Mouse (Mus musculus) mouse embryonic stem cell (cell line): ENCODE results near the gene Abhd17a.
"Not testable (repeated sequence)": the region's sequence is repeated elsewhere in the genome, so short reads cannot be mapped to it uniquely, and the experiment has no call there.

Source experiments
- in situ Hi-C, 2 experiments: fragments of 300-500 bp; cut with MboI; formaldehyde crosslinking; loops; 1 replicate in 1 of 2; 3 replicates in 1 of 2; pipeline ENCODE4 v1.14.3; 2019 to 2020; ENCODE audit warnings: low sequenced_read_pairs in 2 of 2, low pct_unique_long_range_greater_than_20kb in 1 of 2, mixed read lengths in 1 of 2; ENCODE audit not compliant: unreplicated experiment in 1 of 2

The Abhd17a gene

DNA sequence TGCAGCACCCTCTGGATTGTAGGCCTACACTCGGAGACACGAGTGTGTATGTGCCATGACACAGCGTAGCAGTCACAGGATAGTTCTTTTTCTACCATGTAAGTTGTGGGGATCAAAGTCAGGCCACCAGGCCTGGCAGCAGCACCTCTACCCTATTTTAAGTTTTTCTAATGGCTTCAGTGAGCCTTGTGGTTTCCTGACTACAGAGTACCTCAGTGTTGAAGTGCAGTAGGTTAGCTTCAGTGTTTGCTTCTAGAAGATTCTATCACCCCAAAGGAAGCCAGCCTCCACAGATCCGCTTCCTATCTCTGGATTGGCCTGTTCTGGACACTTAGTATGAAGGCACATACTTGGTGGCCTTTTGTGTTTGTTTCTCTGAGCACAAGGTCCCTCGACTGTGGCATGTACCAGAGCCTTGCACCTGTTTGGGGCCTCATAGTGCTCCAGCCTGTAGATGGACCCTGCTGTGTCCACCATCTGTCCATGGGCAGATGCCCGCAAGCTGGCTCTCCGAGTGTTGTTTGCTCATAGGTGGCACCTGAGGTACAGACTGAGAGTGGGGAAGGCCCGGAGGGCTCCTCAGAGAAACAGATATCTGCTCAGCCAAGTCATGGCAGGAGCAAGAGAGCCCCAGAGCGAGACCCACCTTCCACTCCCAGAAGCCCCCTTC is 20.1 kb upstream of the Abhd17a start:
- in situ Hi-C loops = no loop called here

DNA sequence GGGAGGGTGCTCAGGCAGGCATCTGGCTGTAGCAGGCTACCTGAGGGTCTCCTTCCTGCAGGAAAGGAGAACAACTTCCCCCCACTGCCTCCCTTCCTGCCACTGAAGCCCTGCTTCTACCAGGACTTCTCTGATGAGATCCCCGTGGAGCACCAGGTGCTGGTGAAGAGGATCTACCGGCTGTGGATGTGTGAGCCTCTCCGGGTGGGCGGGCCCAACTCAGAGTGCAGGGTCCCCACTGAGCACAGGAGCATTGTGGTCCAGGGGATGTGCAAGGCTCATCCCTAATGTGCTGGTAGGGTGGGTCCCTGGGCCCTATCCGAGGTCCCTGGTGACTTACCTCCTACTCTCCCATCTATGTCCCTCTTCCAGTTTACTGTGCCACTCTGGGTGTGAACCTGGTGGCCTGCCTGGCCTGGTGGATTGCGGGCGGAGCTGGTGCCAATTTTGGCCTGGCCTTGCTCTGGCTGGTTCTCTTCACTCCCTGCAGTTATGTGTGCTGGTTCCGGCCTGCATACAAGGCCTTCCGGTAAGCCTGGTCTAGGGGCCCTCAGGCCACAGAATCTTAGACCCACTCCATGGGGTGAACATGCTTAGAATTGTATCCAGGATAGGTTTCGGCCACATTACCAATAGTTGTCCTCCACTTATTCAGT is 19.3 kb upstream of the Abhd17a start:
- in situ Hi-C loops = no loop called here

DNA sequence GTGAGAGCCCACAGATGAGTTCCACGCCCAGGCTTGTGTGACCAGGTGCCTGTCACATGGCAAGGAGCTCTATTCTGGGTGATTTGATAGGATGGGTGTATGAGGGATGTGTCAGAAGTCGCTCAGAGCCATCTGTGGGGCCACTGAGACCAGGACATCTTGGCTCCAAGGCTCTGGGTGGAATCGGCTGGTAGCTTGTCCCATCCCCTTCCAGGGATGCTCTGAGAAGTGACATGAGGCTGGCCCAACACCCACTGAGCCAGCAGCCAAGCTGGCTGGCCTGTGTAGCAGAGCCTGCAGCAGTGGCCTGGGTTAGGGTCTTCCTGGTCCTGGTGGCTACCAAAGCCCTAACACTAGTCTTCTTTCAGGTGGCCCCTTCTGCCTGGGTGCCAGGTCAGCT is 18.3 kb upstream of the Abhd17a start:
- in situ Hi-C loops = no loop called here

- in situ Hi-C loops = no loop called here
Observed at GRCm38 (mm10) chr10:80606737-80607350, 16.7 kb upstream of the Abhd17a start.

- in situ Hi-C loops = no loop called here
Observed at GRCm38 (mm10) chr10:80606306-80606705, 16.2 kb upstream of the Abhd17a start.

DNA sequence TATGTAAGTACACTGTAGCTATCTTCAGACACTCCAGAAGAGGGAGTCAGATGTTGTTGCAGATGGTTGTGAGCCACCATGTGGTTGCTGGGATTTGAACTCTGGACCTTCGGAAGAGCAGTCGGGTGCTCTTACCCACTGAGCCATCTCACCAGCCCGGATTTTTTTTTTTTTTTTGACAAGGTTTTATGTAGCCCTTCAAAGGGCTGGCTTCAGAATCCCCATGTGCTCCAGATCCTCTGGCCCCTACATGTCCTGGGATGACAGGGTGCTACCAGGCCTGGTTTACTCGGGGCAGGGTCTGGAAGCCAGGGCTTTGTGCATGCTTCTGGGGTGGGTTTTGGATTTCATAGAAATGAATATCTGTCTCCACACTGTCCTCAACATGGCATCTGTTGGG is 15.6 kb upstream of the Abhd17a start, which contains the start of gene Gm49322:
Gm49322 (plus strand) TSS at position 301 of the 400 bp plus-strand sequence.
- in situ Hi-C loops = not testable (repeated sequence)

DNA sequence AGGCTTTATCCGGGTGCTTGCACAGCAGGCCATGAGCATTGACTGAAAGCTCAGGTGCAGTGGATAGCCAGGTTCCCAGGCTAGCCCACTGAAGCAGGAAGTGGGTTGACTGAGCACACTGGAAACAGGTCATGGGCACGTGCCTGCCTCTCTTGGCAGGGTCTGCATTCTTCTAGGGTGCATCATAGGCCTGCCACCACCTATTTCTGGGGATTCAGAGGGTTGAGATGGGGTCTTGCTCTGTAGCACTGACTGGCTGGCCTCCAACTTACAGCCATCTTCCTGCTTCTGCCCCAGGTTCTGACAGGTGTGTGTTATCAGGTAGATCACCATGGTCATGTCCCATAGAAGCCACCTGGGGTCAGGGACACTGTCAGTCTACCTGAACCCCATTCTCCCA is 14.8 kb upstream of the Abhd17a start:
- in situ Hi-C loops = no loop called here

DNA sequence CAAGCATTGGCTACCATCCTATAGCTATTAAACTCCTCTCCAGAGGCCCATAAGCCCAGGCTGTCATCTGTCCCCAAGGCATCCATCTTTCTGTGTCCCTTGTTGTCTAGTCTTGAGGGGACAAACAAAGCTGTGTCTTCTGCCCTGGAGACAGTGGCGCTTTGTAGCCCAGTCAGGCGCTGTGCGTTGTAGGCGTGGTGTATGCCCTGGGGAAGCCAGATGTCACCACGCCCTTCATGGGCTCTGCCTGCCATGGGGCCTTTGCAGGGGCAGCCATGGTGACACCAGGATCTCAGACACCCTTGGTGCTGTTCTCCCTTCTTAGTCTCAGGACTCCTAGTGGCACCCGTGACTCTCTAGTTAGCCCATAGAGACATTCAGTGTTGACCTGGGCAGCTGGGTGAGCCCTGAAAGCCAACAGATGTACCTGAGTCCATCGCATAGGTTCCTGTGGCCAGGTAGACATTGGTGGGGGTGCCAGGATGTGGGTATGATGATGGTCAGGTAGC is 13.9 kb upstream of the Abhd17a start:
- in situ Hi-C loops = no loop called here

- in situ Hi-C loops = no loop called here
Observed at GRCm38 (mm10) chr10:80603364-80603763, 13.2 kb upstream of the Abhd17a start.

DNA sequence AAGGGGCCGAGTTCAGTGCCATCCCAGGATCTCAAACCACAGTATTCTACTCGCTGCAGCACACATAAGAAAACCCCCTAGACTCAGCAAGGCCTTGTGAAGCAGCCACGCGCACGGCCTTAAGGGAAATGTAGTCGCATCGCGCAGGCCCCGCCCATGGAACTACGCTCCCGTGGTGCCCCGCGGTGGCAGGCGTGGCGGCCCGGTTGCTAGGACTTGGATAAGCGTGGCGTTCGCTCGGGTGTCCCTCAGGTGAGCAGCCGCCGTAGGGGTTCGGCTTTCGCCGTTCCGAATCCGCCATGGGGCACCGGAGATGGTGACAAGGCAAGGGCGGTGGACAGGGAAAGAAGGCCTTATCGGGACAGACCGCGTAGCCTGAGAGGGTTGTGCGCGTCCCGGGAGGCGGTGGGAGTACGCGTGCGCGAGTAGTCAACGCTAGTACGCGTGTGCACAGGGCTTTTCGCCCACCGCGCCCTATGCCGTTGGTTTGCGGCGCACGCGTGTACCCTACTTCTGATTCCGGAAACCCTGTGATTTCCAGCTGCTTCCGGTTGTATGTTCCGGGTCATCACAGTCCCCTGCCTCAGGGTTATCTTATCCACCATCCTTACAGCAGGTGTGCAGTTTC is 12.7 kb upstream of the Abhd17a start, which contains the start of the genes Scamp4 and Adat3:
Scamp4 (plus strand) TSS at position 175 of the 628 bp plus-strand sequence.
Adat3 (plus strand) TSS at position 183 of the 628 bp plus-strand sequence.
- in situ Hi-C loops = no loop called here

DNA sequence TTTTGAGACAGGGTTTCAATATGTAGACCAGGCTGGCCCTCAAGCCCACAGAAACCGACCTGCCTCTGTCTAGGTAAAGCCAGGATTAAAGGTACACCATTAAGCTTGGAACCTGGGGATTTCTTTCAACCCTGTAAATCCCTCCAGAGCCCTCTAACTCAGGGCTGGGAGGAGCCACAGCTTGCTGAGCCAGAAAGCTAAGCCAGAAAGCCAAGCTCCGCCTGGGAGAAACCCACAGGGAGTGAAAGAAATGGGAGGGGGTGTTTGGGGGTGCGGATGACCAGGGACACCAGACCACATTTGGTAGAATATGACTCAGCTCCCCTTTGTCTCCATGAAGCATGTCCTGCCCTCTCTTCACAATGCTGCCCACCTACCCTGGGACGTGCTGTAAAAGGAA is 6.2 kb upstream of the Abhd17a start:
- in situ Hi-C loops = no loop called here

- in situ Hi-C loops = no loop called here
Observed at GRCm38 (mm10) chr10:80589127-80589878, 838 bp downstream of the Abhd17a start.

DNA sequence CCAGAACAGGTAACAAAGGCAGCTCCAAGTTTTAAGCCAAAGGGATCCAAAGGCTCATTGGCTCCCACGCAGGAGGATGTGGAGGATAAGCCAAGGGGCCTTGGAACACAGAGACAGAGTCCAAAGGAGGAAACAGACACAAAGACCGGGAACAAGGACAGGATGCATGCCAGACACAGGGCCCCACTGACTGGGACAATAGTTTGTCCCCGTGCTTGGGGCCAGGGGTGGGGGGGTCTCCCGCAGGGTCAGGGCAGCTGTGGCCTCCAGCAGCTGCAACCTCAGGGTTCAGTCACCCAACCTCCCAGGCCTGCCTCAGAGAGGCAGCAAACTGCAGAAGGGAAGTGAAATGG is 2.9 kb downstream of the Abhd17a start:
- in situ Hi-C loops = no loop called here

DNA sequence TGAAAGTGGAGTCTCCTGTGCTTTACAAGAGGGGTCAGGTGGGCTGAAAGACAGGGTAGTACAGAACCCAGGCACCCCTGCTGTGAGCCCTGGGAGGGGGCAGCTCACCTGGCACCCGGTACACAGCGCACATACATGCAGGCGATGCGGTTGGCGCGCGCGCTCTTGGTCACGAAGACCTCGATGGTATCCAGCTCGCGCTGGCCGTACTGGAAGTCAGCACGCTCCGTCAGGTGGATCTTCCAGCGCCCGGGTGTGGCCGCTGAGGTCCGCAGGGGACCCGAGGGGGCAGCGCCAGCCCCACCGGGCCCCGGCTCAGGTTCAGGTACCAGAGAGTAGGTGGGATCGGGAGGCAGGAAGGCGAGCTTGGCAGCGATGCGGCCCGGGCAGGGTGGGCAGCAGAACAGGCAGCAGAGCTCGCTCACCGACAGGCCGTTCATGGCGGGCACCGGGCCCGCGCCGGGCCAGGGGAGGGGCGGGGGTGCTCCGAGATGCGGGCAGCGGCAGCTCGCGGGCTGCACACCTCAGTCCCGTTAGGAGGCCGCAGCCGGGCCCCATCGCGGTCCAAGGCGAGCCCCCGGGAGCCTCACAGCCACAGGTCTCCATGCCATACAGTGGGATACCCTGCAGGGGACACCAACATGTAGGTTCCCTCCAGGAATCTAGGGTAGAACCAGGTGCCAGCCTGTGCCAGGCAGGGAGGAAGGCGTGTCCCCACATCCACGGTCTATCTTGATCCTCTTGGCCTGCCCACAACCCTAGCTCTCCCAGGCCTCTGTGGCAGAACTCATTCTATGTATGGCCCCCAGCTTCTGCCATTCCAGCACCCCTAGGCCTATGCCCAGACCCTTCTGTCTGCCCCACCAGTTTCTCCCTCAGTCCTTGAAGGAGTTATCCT is 3.5 kb downstream of the Abhd17a start:
- in situ Hi-C loops = no loop called here

- in situ Hi-C loops = no loop called here
Observed at GRCm38 (mm10) chr10:80585581-80585980, 4.6 kb downstream of the Abhd17a start.

GRCm38 (mm10) chr10:80584642-80585552 is 5.2 kb downstream of the Abhd17a start:
- in situ Hi-C loops = no loop called here

DNA sequence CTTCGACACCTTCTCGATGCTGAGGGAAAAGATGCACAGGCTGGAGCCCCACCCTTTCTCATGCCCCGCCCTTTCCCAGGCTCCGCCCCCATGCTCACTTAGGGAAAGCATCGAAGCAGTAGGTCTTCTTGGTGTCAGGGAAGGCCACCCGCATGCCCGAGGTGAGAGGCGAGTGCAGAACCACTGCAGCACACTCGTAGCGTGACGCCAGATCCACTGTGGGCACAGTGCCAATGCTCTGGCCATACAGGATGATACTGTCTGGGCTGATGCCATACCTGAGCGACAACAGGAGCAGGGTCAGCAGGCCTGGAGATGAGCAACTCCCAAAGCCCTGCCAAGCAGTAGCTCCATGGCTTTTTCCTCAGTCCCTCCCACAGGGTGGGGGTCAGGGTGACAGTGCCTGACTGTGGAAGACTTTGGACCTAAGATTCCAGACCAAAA is 6.1 kb downstream of the Abhd17a start:
- in situ Hi-C loops = no loop called here
